Comparison of ENCODE assay signal across 28 mouse cellular contexts in genomic region chr6:87841635-87842034, GRCm38 (mm10). TPM values are rescaled to one million over a fixed set of nuclear protein-coding genes. Genes with fewer than 3 reads are reported as not detected.
DNase-seq lines count a peak whose midpoint lies in the region; ATAC-seq and TF ChIP-seq lines count a peak whose summit lies in the region.
"Had no signal": no experiment of that assay in that cellular context is flagged by ENCODE, and none has a peak within 500 bp of the region (broad histone marks: within the 10 kb centered on the region; RNA-seq: fewer than 3 reads in every experiment).

No protein-coding gene starts in this region.

- no peak overlapping the region for H3K27ac ChIP-seq in liver, postnatal 0 days (ENCODE audit: low read depth)
- no peak overlapping the region for H3K27ac ChIP-seq in liver, embryonic 11.5 days (ENCODE audit: low read depth, low read length)
- H3K27ac ChIP-seq: heart, embryonic 10.5 days; heart, embryonic 15.5 days; hindbrain, embryonic 14.5 days; kidney, postnatal 0 days; limb, embryonic 12.5 days; neural tube, embryonic 12.5 days had no signal

- H3K4me1 ChIP-seq in liver, postnatal 0 days (ENCODE audit: insufficient read depth), result peaks cover 13% of the 10 kb centered on the region
- peaks cover 10% of the 10 kb centered on the region for H3K4me1 ChIP-seq in liver, embryonic 11.5 days (replicated peaks; ENCODE audit: control insufficient read depth, insufficient read depth, low read length)

- H3K9ac ChIP-seq in liver, postnatal 0 days (replicated peaks), result no peak overlapping the region
- H3K9ac ChIP-seq in liver, embryonic 11.5 days (ENCODE audit: low read depth, low read length), result no peak overlapping the region
- H3K9ac ChIP-seq: heart, embryonic 15.5 days; hindbrain, embryonic 14.5 days; limb, embryonic 12.5 days; liver, embryonic 13.5 days; neural tube, embryonic 12.5 days had no signal

- 77% methylated on average over 8 of the region's 8 CpGs for WGBS in liver, postnatal 0 days (ENCODE audit: insufficient replicate concordance)
- 76% methylated on average over 8 of the region's 8 CpGs for WGBS in liver, embryonic 11.5 days

- peak; percentile 75 for DNase-seq in heart, adult 11 months
- DNase-seq in heart, postnatal 14 days, result no peak
- no peak for DNase-seq in liver, postnatal 0 days
- DNase-seq in liver, embryonic 11.5 days (ENCODE audit: low spot score), result no peak
- DNase-seq in ES-CJ7 (ENCODE audit: low read depth, low spot score), result peak; percentile 66
- peak; percentile 33 for DNase-seq in naive thymus-derived CD4-positive, alpha-beta T cell, adult 2 months (ENCODE audit: low read depth)
- no peak for DNase-seq in kidney, postnatal 25 days
- DNase-seq in layer of hippocampus, postnatal 36 days, result no peak
- DNase-seq: adrenal gland, adult 8-10 months; cerebellum, adult 8-10 months; cerebellum, postnatal 36 days; heart, postnatal 4 days; kidney, adult 8-10 months; liver, embryonic 13.5 days; lung, adult 2 months; lung, postnatal 10 days; right cerebral cortex, adult 18-20 months; right cerebral cortex, postnatal 4 days had no signal

- peaks cover 49% of the 10 kb centered on the region for H3K36me3 ChIP-seq in liver, postnatal 0 days (replicated peaks; ENCODE audit: insufficient read depth, low read length)
- peaks cover 31% of the 10 kb centered on the region for H3K36me3 ChIP-seq in liver, embryonic 11.5 days (ENCODE audit: control insufficient read depth, insufficient read depth, low read length)

- 0 out of 2 replicates have a peak, but pooled peaks have one; percentile 8 for TF ChIP-seq CTCF in liver, postnatal 0 days (IDR thresholded peaks at IDR 0.05; ENCODE audit: low read depth)

- no peaks in the 10 kb centered on the region for H3K27me3 ChIP-seq in liver, postnatal 0 days (ENCODE audit: insufficient read depth, low read length)
- no peaks in the 10 kb centered on the region for H3K27me3 ChIP-seq in liver, embryonic 11.5 days (replicated peaks; ENCODE audit: control insufficient read depth, insufficient read depth, low read length)
- H3K27me3 ChIP-seq: heart, embryonic 15.5 days; limb, embryonic 12.5 days; liver, embryonic 13.5 days; neural tube, embryonic 12.5 days had no signal

- H3K4me3 ChIP-seq in liver, postnatal 0 days (ENCODE audit: low read depth, low read length), result no peak overlapping the region
- H3K4me3 ChIP-seq in liver, embryonic 11.5 days (ENCODE audit: low read depth, low read length), result no peak overlapping the region
- H3K4me3 ChIP-seq: erythroblast, embryonic 14.5 days; heart, embryonic 10.5 days; heart, embryonic 15.5 days; limb, embryonic 12.5 days; liver, embryonic 13.5 days; neural tube, embryonic 12.5 days had no signal

- intact Hi-C loops in heart, postnatal 14 days (cut with DNase I), result no loop called here

- TF ChIP-seq EP300 in liver, postnatal 0 days (IDR thresholded peaks at IDR 0.05; ENCODE audit: low read depth), result no peak

- no peaks in the 10 kb centered on the region for H3K9me3 ChIP-seq in liver, postnatal 0 days (ENCODE audit: low read length)
- H3K9me3 ChIP-seq in liver, embryonic 11.5 days (ENCODE audit: control insufficient read depth, low read length), result no peaks in the 10 kb centered on the region
- H3K9me3 ChIP-seq: heart, embryonic 10.5 days; heart, embryonic 15.5 days; limb, embryonic 12.5 days; liver, embryonic 13.5 days; neural tube, embryonic 12.5 days had no signal

- no peak for ATAC-seq in liver, postnatal 0 days
- ATAC-seq in liver, embryonic 11.5 days (replicated peaks; ENCODE audit: low FRiP score), result no peak
- ATAC-seq: activated CD4-positive, CD25-positive, alpha-beta regulatory T cell, adult 4 months; forebrain, embryonic 16.5 days; midbrain, embryonic 16.5 days had no signal

- no peak overlapping the region for H3K4me2 ChIP-seq in liver, postnatal 0 days (ENCODE audit: low read depth, low read length)
- no peak overlapping the region for H3K4me2 ChIP-seq in liver, embryonic 11.5 days
- H3K4me2 ChIP-seq: heart, embryonic 15.5 days; hindbrain, embryonic 14.5 days; limb, embryonic 12.5 days; liver, embryonic 13.5 days; neural tube, embryonic 12.5 days had no signal

RNA-seq across cellular contexts. Expression of gene Isy1, which starts 3.0 kb away (rescaled TPM):
- total RNA-seq in heart, postnatal 14 days (2021), result 10 to 100 TPM; 17.8 TPM
- polyA plus RNA-seq in liver, postnatal 0 days (2015; fragmentation: Nextera tagmentation; extraction: Ambion mirVana), result 19.7 and 19.8 TPM in 2 replicates
- polyA plus RNA-seq in liver, embryonic 11.5 days (2014; fragmentation: Nextera tagmentation; extraction: Ambion mirVana), result 84.8 and 89.0 TPM in 2 replicates
- 10 to 100 TPM; 29.6 to 30.0 TPM for total RNA-seq in layer of hippocampus, postnatal 36 days (2021)

RNA-seq across cellular contexts. Expression of gene Gm45140, which starts 6.0 kb away (rescaled TPM):
- 1 to 10 TPM in 1 of 2 experiments, under 1 TPM in 1; 0.55 to 1.5 TPM for total RNA-seq in heart, postnatal 14 days (2021)
- 2.8 and 3.2 TPM in 2 replicates for polyA plus RNA-seq in liver, postnatal 0 days (2015; fragmentation: Nextera tagmentation; extraction: Ambion mirVana)
- polyA plus RNA-seq in liver, embryonic 11.5 days (2014; fragmentation: Nextera tagmentation; extraction: Ambion mirVana), result 5.6 and 7.8 TPM in 2 replicates
- total RNA-seq in layer of hippocampus, postnatal 36 days (2021), result 1 to 10 TPM; 1.8 to 3.4 TPM

RNA-seq across cellular contexts. Expression of gene Cnbp, which starts 9.3 kb away (rescaled TPM):
- total RNA-seq in heart, postnatal 14 days (2021), result 100 to 1,000 TPM; 279 to 283 TPM
- 445 and 452 TPM in 2 replicates for polyA plus RNA-seq in liver, postnatal 0 days (2015; fragmentation: Nextera tagmentation; extraction: Ambion mirVana)
- 1,371 and 1,468 TPM in 2 replicates for polyA plus RNA-seq in liver, embryonic 11.5 days (2014; fragmentation: Nextera tagmentation; extraction: Ambion mirVana)
- total RNA-seq in layer of hippocampus, postnatal 36 days (2021), result 100 to 1,000 TPM; 254 to 269 TPM

RNA-seq across cellular contexts. Expression of gene Rab43, which starts 29.7 kb away (rescaled TPM):
- total RNA-seq in heart, postnatal 14 days (2021), result 10 to 100 TPM; 16.7 to 17.4 TPM
- 44.4 and 45.4 TPM in 2 replicates for polyA plus RNA-seq in liver, postnatal 0 days (2015; fragmentation: Nextera tagmentation; extraction: Ambion mirVana)
- 20.4 and 21.4 TPM in 2 replicates for polyA plus RNA-seq in liver, embryonic 11.5 days (2014; fragmentation: Nextera tagmentation; extraction: Ambion mirVana)
- 10 to 100 TPM; 15.5 to 16.7 TPM for total RNA-seq in layer of hippocampus, postnatal 36 days (2021)

RNA-seq across cellular contexts. Expression of gene Copg1, which starts 46.0 kb away (rescaled TPM):
- total RNA-seq in heart, postnatal 14 days (2021), result 10 to 100 TPM; 50.4 to 55.7 TPM
- polyA plus RNA-seq in liver, postnatal 0 days (2015; fragmentation: Nextera tagmentation; extraction: Ambion mirVana), result 30.4 and 35.3 TPM in 2 replicates
- polyA plus RNA-seq in liver, embryonic 11.5 days (2014; fragmentation: Nextera tagmentation; extraction: Ambion mirVana), result 116 and 130 TPM in 2 replicates
- total RNA-seq in layer of hippocampus, postnatal 36 days (2021), result 100 to 1,000 TPM; 238 to 252 TPM

Comparison
In these comparisons a context has a peak if more than half of its experiments do, and no peak if none do; other contexts are left out.
1. DNase-seq: peak in heart, adult 11 months (single experiment), ES-CJ7 (single experiment) and naive thymus-derived CD4-positive, alpha-beta T cell, adult 2 months (single experiment); none in heart, postnatal 14 days (0 of 2), liver, postnatal 0 days (single experiment), liver, embryonic 11.5 days (single experiment), kidney, postnatal 25 days (0 of 2) and layer of hippocampus, postnatal 36 days (0 of 2).